Mouse (Mus musculus) kidney, embryonic 16.5 days (tissue): ENCODE data around the gene Flii. TPM values are rescaled to one million over a fixed set of nuclear protein-coding genes. Genes with fewer than 3 reads are reported as not detected.

Source experiments
- ATAC-seq: fragments of 200-750 bp; cut with Nextera tagmentation; 2 replicates; pipeline ENCODE4 v1.8.0; 2017; ENCODE audit warnings: moderate TSS enrichment; ENCODE audit not compliant: low FRiP score, low TSS enrichment
- H3K27ac ChIP-seq: fragments of 300-500 bp; sonication (generic); 2 replicates; pipeline ENCODE4 v1.5.1; 2014; ENCODE audit warnings: low read length
- H3K27me3 ChIP-seq: fragments of 300-500 bp; sonication (generic); 2 replicates; pipeline ENCODE4 v1.6.1; 2014; ENCODE audit warnings: low read length, control low read depth, mixed read lengths; ENCODE audit not compliant: insufficient read depth
- H3K36me3 ChIP-seq: fragments of 300-500 bp; sonication (generic); 2 replicates; pipeline ENCODE4 v1.6.1; 2014; ENCODE audit warnings: low read length, control low read depth, mixed read lengths; ENCODE audit not compliant: insufficient read depth
- H3K4me1 ChIP-seq: fragments of 300-500 bp; sonication (generic); 2 replicates; pipeline ENCODE4 v1.6.1; 2014; ENCODE audit warnings: low read length, control low read depth, mixed read lengths; ENCODE audit not compliant: insufficient read depth
- H3K4me2 ChIP-seq: fragments of 300-500 bp; sonication (generic); replicated peaks from 2 replicates; pipeline ENCODE4 v1.6.1; 2014; ENCODE audit warnings: low read depth, low read length
- H3K4me3 ChIP-seq: fragments of 300-500 bp; sonication (generic); 2 replicates; pipeline ENCODE4 v1.5.1; 2014; ENCODE audit warnings: mild to moderate bottlenecking, low read length
- H3K9ac ChIP-seq: fragments of 300-500 bp; sonication (generic); replicated peaks from 2 replicates; pipeline ENCODE4 v1.6.1; 2014; ENCODE audit warnings: low read length
- H3K9me3 ChIP-seq: fragments of 300-500 bp; sonication (generic); 2 replicates; pipeline ENCODE4 v1.6.1; 2016; ENCODE audit warnings: low read length, control low read depth
- WGBS: fragments of 180-500 bp; shearing (Covaris S2); extraction: QIAGEN DNeasy Blood & Tissue Kit; methylation state at CpG from one replicate; pipeline ENCODE4 v1.1.7; 2014; 5-methylcytosine and 5-hydroxymethylcytosine counted together
- polyA plus RNA-seq: library from polyadenylated mRNA; unstranded; fragments of >200 nt; fragmentation: Nextera tagmentation; extraction: Ambion mirVana; gene quantifications from 2 replicates; pipeline ENCODE4 v1.2.1, GENCODE M21; 2015

The Flii gene
- polyA plus RNA-seq, 1 experiment from 2014 or later = 94.3 TPM

GRCm38 (mm10) chr11:60728260-60728761 lies 1.2 kb upstream of the Flii start, which contains the start of gene Mief2:
TSS of gene Mief2 (plus strand) at chr11:60728398.
- Histone ChIP-seq H3K4me2 (peak within 1 kb of the TSS; percentile 79), H3K36me3 (peaks cover 30% of the 10 kb centered on the region), H3K9me3 (no peaks in the 10 kb centered on the region), H3K27me3 (no peaks in the 10 kb centered on the region), H3K4me1 (peaks cover 21% of the 10 kb centered on the region), H3K4me3 (peak within 1 kb of the TSS; percentile 75), H3K27ac (peak within 1 kb of the TSS; percentile 87), H3K9ac (peak within 1 kb of the TSS; percentile 90)
- WGBS = under 1% methylated on average over 44 of the region's 44 CpGs
- peak; percentile 94 for ATAC-seq

DNA sequence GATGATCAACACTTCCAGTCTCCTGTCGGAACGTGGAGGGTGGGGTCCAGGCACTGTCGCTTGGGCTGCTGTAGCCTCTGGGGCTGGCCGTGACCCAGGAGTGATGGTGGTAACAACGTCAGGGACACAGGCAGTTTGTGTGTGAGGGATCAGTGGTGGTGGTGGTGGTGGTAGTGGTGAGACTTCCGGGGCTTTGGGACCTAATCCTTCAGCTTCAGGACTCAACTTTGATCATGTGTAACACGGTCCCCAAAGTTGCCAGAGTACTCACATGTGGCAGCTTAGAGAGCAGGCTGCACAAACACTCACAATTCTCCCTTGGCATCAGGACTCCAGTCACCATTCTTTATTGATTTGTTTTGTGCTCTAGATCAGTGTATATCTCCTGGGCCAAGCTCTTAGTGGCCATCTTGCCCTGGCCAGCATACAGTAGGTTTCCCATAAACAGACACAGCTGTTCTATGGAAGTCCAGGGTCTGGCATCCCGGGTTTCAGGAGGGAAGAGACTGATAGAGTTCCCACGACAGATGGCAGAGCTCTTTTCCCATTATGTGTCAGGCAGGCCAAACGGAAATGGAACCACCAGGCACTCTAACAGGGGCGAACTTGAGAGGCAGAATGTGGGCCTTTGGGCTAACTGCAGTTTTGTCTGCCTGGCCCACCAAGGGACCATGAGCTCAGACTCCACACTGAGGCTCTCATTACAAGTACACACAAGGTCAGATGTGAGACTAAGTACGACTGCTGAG lies 503 bp upstream of the Flii start:
- peak; percentile 7 for ATAC-seq
- Histone ChIP-seq H3K4me2 (peak overlapping the region; percentile 79), H3K36me3 (peaks cover 32% of the 10 kb centered on the region), H3K9me3 (no peaks in the 10 kb centered on the region), H3K4me3 (peak overlapping the region; percentile 75), H3K4me1 (peaks cover 21% of the 10 kb centered on the region), H3K27ac (peak overlapping the region; percentile 84), H3K27me3 (no peaks in the 10 kb centered on the region), H3K9ac (peak overlapping the region; percentile 90)
- WGBS = 5% methylated on average over 12 of the region's 12 CpGs

DNA sequence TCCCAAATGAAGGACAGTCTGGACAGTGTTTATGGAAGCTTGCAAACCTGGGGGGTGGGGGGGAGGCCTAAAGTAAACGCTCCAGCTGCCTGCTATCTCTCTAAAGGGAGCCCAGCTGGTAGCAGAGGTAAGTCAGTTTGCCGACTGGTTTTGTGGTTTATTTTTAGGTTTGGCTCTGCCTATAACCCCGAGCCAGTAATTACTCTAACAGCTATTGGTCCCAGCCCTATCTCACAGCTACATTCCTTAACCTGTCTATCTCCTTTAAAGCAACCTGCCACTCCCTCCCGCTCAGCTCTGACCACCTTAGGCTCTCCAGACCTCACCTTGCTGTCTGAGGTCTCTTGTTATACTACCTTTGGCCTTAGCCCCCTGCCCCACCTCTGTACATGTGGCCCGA lies 7.8 kb downstream of the Flii start:
- no peak for ATAC-seq
- no peaks in the 10 kb centered on the region for H3K27me3 ChIP-seq

GRCm38 (mm10) chr11:60715833-60716232 lies 11.2 kb downstream of the Flii start:
- Histone ChIP-seq H3K4me1 (no peaks in the 10 kb centered on the region), H3K36me3 (peaks cover 98% of the 10 kb centered on the region), H3K9me3 (no peaks in the 10 kb centered on the region), H3K27ac (no peak overlapping the region), H3K9ac (no peak overlapping the region), H3K4me3 (no peak overlapping the region), H3K27me3 (no peaks in the 10 kb centered on the region), H3K4me2 (no peak overlapping the region)
- ATAC-seq = no peak
- 81% methylated on average over 5 of the region's 5 CpGs for WGBS

More for the DNA sequence above, 7.8 kb downstream of the Flii start:
- Histone ChIP-seq H3K4me3 (no peak overlapping the region), H3K4me1 (no peaks in the 10 kb centered on the region), H3K27ac (no peak overlapping the region), H3K4me2 (no peak overlapping the region), H3K9me3 (no peaks in the 10 kb centered on the region), H3K36me3 (peaks cover 97% of the 10 kb centered on the region), H3K9ac (no peak overlapping the region)
- WGBS = 81% methylated on average over 5 of the region's 5 CpGs

DNA sequence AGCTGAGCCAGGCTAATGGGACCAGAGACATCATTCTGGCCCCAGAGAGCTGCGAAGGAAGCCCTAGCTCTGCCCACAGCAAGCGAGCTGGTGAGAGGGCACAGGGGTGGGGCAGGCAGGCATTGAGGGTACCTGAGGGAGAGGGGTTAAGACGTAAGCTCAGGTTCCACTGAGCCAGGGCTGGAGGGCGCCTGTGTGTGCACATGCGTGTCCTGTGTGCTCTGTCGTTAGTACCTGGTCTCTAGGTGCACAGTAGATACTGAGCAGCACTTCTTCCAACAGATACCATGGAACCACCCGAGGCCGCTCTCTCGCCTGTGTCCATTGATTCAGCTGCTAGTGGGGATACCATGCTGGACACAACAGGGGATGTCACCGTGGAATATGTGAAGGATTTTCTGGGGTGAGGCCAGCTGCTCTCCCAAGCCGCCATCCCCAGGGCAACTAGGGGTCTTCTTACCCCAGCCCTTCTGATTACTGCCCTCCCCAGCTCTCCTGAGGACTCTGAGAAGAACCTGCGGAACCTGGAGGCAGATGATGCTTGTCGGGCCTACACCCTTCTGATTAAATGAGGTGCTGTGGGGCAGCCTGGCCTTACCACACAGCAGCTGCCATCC lies 14.3 kb downstream of the Flii start:
- WGBS = 93% methylated on average over 13 of the region's 13 CpGs
- no peak overlapping the region for H3K4me3 ChIP-seq

DNA sequence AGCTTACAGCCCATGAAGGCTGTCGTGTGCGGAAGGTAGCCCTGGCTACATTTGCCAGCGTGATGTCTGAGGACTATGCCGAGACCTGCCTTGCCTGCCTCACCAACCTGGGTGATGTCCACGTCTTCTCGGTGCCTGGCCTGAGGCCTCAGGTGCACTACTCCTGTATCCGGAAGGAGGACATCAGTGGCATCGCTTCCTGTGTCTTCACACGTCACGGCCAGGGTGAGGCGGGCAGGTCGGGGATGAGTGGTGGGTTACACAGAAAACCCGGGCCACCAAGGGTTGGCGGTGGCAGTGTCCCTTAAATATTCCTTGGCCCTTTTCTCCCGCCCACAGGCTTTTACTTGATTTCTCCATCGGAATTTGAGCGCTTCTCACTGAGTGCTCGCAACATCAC lies 15.0 kb downstream of the Flii start:
- Histone ChIP-seq H3K9ac (no peak overlapping the region), H3K27ac (no peak overlapping the region), H3K4me3 (no peak overlapping the region), H3K9me3 (no peaks in the 10 kb centered on the region), H3K36me3 (peaks cover 98% of the 10 kb centered on the region), H3K27me3 (no peaks in the 10 kb centered on the region), H3K4me2 (no peak overlapping the region), H3K4me1 (0 out of 2 replicates have a peak, but pooled peaks cover 6% of the 10 kb centered on the region)
- ATAC-seq = no peak
- WGBS = 91% methylated on average over 18 of the region's 18 CpGs

More for the DNA sequence above, 14.3 kb downstream of the Flii start:
- H3K4me1 ChIP-seq = no peaks in the 10 kb centered on the region
- H3K27ac ChIP-seq = no peak overlapping the region
- H3K4me2 ChIP-seq = no peak overlapping the region
- no peak for ATAC-seq
- no peak overlapping the region for H3K9ac ChIP-seq
- no peaks in the 10 kb centered on the region for H3K9me3 ChIP-seq
- H3K27me3 ChIP-seq = no peaks in the 10 kb centered on the region
- peaks cover 98% of the 10 kb centered on the region for H3K36me3 ChIP-seq

DNA sequence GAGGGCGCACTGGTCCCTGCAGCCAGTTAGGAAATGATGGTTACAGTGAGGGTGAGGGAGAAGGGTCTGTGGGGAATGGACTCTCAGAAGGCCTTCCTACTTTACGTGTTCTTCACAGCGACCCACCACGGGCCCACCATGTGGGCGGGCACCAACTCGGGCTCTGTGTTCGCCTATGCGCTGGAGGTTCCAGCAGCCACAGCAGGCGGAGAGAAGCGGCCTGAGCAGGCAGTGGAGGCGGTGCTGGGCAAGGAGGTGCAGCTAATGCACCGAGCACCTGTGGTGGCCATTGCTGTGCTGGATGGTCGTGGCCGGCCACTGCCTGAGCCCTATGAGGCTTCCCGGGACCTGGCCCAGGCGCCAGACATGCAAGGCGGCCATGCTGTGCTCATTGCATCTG lies 15.8 kb downstream of the Flii start:
- no peak overlapping the region for H3K9ac ChIP-seq
- H3K27me3 ChIP-seq = no peaks in the 10 kb centered on the region
- H3K36me3 ChIP-seq = peaks cover 97% of the 10 kb centered on the region
- H3K27ac ChIP-seq = no peak overlapping the region
- WGBS = 90% methylated on average over 17 of the region's 17 CpGs
- H3K4me2 ChIP-seq = no peak overlapping the region
- H3K4me1 ChIP-seq = 0 out of 2 replicates have a peak, but pooled peaks cover 6% of the 10 kb centered on the region
- H3K4me3 ChIP-seq = no peak overlapping the region
- no peak for ATAC-seq
- no peaks in the 10 kb centered on the region for H3K9me3 ChIP-seq

- no peaks in the 10 kb centered on the region for H3K27me3 ChIP-seq
- no peak overlapping the region for H3K4me2 ChIP-seq
- no peak overlapping the region for H3K27ac ChIP-seq
- WGBS = 85% methylated on average over 45 of the region's 45 CpGs
- no peak overlapping the region for H3K4me3 ChIP-seq
- H3K9me3 ChIP-seq = no peaks in the 10 kb centered on the region
- peaks cover 89% of the 10 kb centered on the region for H3K36me3 ChIP-seq
- 0 out of 2 replicates have a peak, but pooled peaks cover 6% of the 10 kb centered on the region for H3K4me1 ChIP-seq
- no peak overlapping the region for H3K9ac ChIP-seq
- no peak for ATAC-seq
Observed at GRCm38 (mm10) chr11:60709481-60710465, 17.3 kb downstream of the Flii start.

DNA sequence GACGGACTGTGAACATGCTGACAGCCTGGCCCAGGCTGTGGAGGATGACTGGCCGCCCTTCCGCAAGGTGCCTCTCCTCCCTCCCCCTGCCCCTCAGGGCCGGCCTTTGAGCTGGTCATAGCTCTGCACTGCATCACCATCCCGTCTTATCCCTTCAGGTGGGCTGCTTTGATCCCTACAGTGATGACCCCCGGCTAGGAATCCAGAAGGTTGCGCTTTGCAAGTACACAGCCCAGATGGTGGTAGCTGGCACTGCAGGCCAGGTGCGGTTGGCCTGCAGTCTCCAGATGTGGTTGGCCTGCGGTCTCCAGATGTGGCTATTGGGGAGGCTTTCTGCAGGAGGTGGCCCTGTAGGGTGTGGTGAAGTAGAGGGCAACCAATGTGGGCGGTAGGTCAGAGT lies 18.4 kb downstream of the Flii start:
- WGBS = 89% methylated on average over 10 of the region's 10 CpGs
- Histone ChIP-seq H3K4me1 (0 out of 2 replicates have a peak, but pooled peaks cover 6% of the 10 kb centered on the region), H3K27me3 (no peaks in the 10 kb centered on the region), H3K9me3 (no peaks in the 10 kb centered on the region), H3K9ac (no peak overlapping the region), H3K4me2 (no peak overlapping the region), H3K36me3 (peaks cover 81% of the 10 kb centered on the region), H3K4me3 (no peak overlapping the region), H3K27ac (no peak overlapping the region)
- no peak for ATAC-seq
